Mouse (Mus musculus): ENCODE measurements at regions not wholly inside any gene's neighbourhood (a gene's known extent, or its start where the extent isn't known, plus 50 kb on each side); places are given as distances from the start of the nearest gene placed in this dataset.
A peak's percentile ranks its signal among the peaks of the same experiment; 100 is the strongest.

GRCm38 (mm10) chr1:186444701-186445131, 261.1 kb downstream of the Tgfb2 start:
- DNase-seq (ENCODE audit: low read depth, low spot score) = no peak

- no peak for DNase-seq (ENCODE audit: low read depth, low spot score)
These were observed 263.6 kb downstream of the Tgfb2 start for GRCm38 (mm10) chr1:186442160-186442559.

GRCm38 (mm10) chr1:186435336-186435972, 270.3 kb downstream of the Tgfb2 start:
- DNase-seq (ENCODE audit: low read depth, low spot score) = no peak

DNA sequence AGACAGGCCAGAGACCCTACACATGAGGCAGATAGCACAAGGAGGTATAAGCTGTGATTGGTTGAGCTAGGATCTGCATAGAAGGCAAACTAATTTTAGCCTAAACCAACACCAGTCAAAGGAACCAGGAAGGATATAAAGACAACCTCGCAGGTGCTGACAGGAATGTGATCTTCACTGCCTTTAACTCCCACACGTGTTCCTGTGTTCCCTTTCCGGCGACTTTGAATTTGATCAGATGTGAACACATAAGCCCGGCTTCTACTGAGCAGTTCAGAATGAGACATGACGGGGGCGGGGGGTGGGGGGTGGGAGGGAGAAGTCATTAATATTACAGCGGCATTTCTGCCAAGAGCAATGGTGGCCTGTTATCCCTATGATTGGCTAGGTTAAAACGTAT, 271.0 kb downstream of the Tgfb2 start:
- DNase-seq (ENCODE audit: low read depth, low spot score) = no peak

DNA sequence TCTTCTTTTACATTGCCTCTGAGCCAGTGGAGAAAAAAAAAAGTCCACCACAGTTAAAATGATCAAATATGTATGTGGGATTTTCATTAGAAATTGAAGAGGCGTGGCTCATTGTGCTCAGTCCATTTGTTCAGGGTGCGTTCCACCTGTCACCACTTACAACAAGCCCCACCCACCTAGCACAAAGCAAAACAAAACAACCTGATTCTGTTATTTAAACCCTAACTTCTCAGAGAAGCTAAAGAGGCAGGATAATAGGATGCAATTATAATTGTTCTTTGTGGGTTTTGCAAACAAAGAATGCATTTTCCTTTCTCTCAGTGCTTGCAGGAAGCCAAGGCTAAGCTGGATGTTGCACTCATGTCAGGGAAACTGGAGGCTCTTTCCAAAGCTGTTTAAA, 271.8 kb downstream of the Tgfb2 start:
- DNase-seq (ENCODE audit: low read depth, low spot score) = no peak

GRCm38 (mm10) chr1:186433169-186433665, 272.6 kb downstream of the Tgfb2 start:
- DNase-seq (ENCODE audit: low read depth, low spot score) = no peak

DNA sequence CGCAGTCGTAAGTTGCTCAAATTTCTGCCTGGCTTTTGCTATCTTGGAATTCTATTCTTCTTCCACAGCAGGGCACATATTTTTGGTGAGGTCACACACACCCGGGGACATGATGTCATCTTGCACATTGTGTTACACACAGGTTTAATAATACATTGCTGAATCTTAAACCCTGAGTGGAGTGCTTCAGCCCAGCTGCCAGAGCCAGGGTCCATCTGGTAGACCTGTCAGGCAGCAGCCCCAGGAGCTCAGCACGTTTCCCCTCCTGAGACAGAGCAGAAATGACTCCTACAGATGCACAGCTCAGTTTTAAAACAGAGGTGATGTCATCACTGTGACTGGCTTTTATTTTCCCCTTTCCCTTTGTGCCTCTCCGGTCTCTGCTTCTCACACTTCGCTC, 280.4 kb downstream of the Tgfb2 start:
- DNase-seq (ENCODE audit: low read depth, low spot score) = no peak

DNA sequence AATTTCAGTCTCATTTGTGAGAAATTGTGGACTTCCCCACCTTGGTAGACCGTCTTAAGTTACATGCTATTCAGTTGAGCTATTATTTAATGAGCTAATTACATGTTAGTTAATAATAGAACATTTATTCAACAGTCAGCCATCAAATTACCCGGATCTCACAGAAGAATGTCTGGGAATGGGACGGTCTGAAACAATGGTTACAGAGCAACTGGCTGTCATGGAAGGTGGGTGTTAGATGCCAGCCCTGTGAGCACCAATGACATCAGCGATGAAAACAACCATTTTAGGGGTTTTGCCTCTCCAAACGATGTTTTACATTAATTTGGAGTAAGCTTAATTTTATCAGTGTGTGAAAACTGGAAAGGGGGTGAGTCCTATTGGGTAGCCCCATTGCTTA, 281.7 kb downstream of the Tgfb2 start:
- no peak for DNase-seq (ENCODE audit: low read depth, low spot score)

GRCm38 (mm10) chr1:186417101-186417500, 288.7 kb downstream of the Tgfb2 start:
- DNase-seq (ENCODE audit: low read depth, low spot score) = no peak

DNA sequence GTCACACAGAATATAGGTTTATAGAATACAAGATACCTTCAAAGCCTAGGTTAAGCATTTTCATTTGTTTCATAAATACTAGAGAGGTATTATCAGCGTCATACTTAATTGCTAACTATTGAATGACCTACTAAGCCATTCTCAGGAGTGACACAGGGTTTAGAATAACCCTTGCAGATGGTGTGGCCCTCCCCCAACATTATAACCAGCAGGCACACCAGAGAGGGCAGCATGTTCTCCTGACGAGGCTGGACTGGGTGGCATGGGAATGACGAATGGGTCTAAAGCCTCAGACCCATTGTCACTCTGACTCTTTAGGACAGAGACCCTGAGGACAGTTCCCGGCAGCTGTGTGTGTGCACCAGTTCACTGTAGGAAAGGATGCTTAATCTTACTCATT, 290.5 kb downstream of the Tgfb2 start:
- no peak for DNase-seq (ENCODE audit: low read depth, low spot score)

GRCm38 (mm10) chr1:186413886-186414245, 291.9 kb downstream of the Tgfb2 start:
- no peak for DNase-seq (ENCODE audit: low read depth, low spot score)

GRCm38 (mm10) chr1:186413064-186413885, 292.5 kb downstream of the Tgfb2 start:
- DNase-seq (ENCODE audit: low read depth, low spot score) = no peak

GRCm38 (mm10) chr1:186412296-186412695, 293.5 kb downstream of the Tgfb2 start:
- no peak for DNase-seq (ENCODE audit: low read depth, low spot score)

GRCm38 (mm10) chr1:186408986-186409441, 291.9 kb upstream of the Lyplal1 start:
- no peak for DNase-seq (ENCODE audit: low read depth, low spot score)

DNA sequence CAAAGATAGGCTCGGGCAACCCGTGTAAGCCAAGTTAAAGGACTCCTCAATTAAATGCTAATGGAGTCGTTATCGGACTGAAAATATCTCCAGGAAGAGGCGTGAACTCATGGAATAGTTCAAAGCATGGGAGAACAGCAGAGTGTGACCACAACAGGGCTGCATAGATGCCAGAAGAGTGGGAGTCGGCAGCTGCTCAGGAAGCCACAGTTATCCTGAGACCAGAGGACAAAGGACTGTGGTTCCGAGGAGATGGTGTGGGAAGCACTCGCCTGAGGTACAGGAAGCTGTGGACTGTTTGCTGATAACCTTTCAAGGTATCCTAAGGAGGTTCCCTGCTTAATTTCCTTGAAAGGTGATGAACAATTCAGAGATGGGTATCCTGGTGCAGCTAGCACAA, 290.5 kb upstream of the Lyplal1 start:
- DNase-seq (ENCODE audit: low read depth, low spot score) = no peak

DNA sequence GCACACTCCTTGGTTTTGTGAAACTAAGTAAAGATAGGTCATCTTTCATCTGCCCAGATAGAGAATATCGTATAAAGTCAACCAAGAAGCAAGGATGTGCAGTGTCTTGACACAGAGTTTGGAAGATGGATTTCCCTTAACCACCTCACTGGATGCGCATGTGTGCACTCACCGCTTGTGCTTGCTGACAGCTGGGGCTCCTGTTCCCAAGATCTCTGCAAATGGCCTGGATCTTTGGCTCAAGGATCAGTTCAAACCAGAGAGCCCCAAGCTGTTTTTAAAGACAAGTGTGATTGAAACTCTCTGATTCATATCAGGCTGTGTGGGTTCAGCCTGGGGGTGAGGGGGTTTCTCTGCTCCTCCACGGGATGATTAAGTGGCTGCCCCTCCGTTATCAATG, 288.6 kb upstream of the Lyplal1 start:
- DNase-seq (ENCODE audit: low read depth, low spot score) = no peak

DNA sequence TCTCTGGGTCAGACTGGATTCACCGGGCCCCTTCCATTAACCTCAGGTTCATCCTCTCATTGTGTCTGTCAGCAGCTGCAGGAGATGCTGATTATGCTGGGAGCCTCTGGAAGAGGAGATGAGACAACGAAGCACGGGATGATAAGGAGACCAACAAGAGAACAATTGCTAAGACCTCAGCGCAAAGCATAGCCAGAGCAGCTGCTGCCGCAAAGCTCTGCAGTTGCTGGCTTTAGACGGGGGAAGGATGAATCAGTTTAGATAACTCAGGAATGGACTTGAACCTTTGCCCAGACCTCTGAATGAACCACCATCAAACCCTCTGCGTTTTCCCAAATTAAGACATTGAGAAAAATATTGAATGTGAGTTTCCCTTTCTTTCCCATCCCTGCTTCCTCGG, 282.7 kb upstream of the Lyplal1 start:
- DNase-seq (ENCODE audit: low read depth, low spot score) = no peak

DNA sequence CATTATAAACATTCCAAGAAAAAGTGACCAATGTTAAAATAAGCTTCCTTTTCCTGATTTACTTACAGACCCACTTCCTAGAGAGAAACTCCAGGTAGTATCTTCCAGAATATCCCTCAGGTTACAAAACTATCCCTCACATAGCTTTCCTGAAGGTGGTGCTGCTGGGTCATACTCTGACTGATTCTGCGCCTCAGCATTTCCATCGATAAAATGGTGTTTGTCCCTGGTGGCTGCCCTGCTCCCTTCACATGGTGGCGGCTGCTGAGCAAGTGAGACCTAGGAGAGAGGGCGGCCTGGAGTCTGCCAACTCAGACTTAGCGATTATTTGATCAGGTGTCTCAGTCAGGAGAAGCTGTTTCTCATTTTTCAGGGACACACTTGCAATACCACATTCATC, 275.9 kb upstream of the Lyplal1 start:
- DNase-seq (ENCODE audit: low read depth, low spot score) = peak; percentile 67

GRCm38 (mm10) chr1:186384440-186384839, 267.3 kb upstream of the Lyplal1 start:
- DNase-seq (ENCODE audit: low read depth, low spot score) = no peak

GRCm38 (mm10) chr1:186383453-186383852, 266.3 kb upstream of the Lyplal1 start:
- peak; percentile 36 for DNase-seq (ENCODE audit: low read depth, low spot score)

DNA sequence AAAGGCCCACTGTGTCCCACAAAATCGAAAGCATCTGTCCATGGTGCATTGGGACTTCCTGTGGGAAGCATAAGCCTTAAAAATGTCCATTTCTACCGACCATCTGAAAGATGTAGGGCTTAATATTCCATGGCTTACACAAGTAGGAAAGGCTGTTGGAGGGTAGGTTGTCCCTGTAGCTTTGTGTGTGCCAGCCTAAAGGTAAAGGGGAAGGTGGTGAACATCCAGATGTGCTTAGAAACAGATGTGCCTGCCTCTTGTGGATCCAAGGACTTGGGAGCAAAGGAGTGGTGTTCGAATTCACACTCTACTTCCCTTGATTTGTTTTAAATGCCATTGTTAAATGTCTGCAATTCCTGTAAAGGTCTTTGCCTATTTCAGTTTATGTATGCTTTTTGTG, 265.9 kb upstream of the Lyplal1 start:
- DNase-seq (ENCODE audit: low read depth, low spot score) = no peak

- no peak for DNase-seq (ENCODE audit: low read depth, low spot score)
These were observed 263.1 kb upstream of the Lyplal1 start for GRCm38 (mm10) chr1:186379938-186380847.
